Mouse (Mus musculus): ENCODE data around the gene Psmb4. TPM values are rescaled to one million over a fixed set of nuclear protein-coding genes. Genes with fewer than 3 reads are reported as not detected.

Psmb4 gene
- polyA plus RNA-seq (2012) = 151 and 173 TPM in 2 replicates

GRCm38 (mm10) chr3:94886316-94887224 lies at the start of gene Psmb4:
Gene Psmb4, minus strand, starts transcription at chr3:94886961.

GRCm38 (mm10) chr3:94932809-94933564 lies 46.2 kb upstream of the Psmb4 start, which contains the start of gene Selenbp1:
Gene Selenbp1, plus strand, starts transcription at chr3:94933056.

GRCm38 (mm10) chr3:94837183-94837890 lies 49.4 kb downstream of the Psmb4 start, which contains the start of gene Pogz:
Gene Pogz, plus strand, starts transcription at chr3:94837567.

Other genes starting within 250 kb of the Psmb4 start
- gene Gm10972, start 243.8 kb downstream of the Psmb4 start, polyA plus RNA-seq (2012) = not detected in 2 replicates
- gene Tuft1, start 228.1 kb downstream of the Psmb4 start, polyA plus RNA-seq (2012) = 2.0 and 3.0 TPM in 2 replicates
- gene Selenbp2, start 193.4 kb downstream of the Psmb4 start, polyA plus RNA-seq (2012) = not detected in 2 replicates
- 0.06 and 0.08 TPM in 2 replicates for gene Cgn, start 100.5 kb downstream of the Psmb4 start, polyA plus RNA-seq (2012)
- gene Pogz, start 49.4 kb downstream of the Psmb4 start, polyA plus RNA-seq (2012) = 54.5 and 75.9 TPM in 2 replicates
- 19.5 and 20.8 TPM in 2 replicates for gene Selenbp1, start 46.1 kb upstream of the Psmb4 start, polyA plus RNA-seq (2012)
- gene Rfx5, start 67.1 kb upstream of the Psmb4 start, polyA plus RNA-seq (2012) = 15.7 and 16.9 TPM in 2 replicates
- 7.3 and 7.5 TPM in 2 replicates for gene Pi4kb, start 87.8 kb upstream of the Psmb4 start, polyA plus RNA-seq (2012)
- gene Zfp687, start 128.5 kb upstream of the Psmb4 start, polyA plus RNA-seq (2012) = 34.9 and 36.5 TPM in 2 replicates
- 95.3 and 114 TPM in 2 replicates for gene Psmd4, start 155.7 kb upstream of the Psmb4 start, polyA plus RNA-seq (2012)
- 15.0 and 24.5 TPM in 2 replicates for gene Pip5k1a, start 220.0 kb upstream of the Psmb4 start, polyA plus RNA-seq (2012)
- gene Vps72, start 224.1 kb upstream of the Psmb4 start, polyA plus RNA-seq (2012) = 224 and 237 TPM in 2 replicates
- not detected in 2 replicates for gene Tmod4, start 237.5 kb upstream of the Psmb4 start, polyA plus RNA-seq (2012)
- gene Scnm1, start 247.1 kb upstream of the Psmb4 start, polyA plus RNA-seq (2012) = 6.1 and 9.0 TPM in 2 replicates
- 3.8 and 4.7 TPM in 2 replicates for gene Lysmd1, start 247.1 kb upstream of the Psmb4 start, polyA plus RNA-seq (2012)

All from megakaryocyte-erythroid progenitor cell, adult 5 weeks (primary cell).